Mouse (Mus musculus): ENCODE measurements around the gene Mylip. TPM values are rescaled to one million over a fixed set of nuclear protein-coding genes. Genes with fewer than 3 reads are reported as not detected.

Mylip gene
- total and polyA plus RNA-seq, 3 experiments = 0.13 TPM; not detected in 2

- Histone ChIP-seq H3K27me3 (replicated peaks) (no peaks in the 10 kb centered on the region), H3K4me1 (ENCODE audit: control insufficient read depth in 1 of 2, insufficient read depth in 2 of 2) (peaks cover 4 to 5% of the 10 kb centered on the region in 2 experiments; a peak in 2 of 4 replicates), H3K4me3 (replicated peaks in 1 of 3; ENCODE audit: low read depth in 2 of 3, low read length in 2 of 3, poor library complexity in 1 of 3) (no peak overlapping the region), H3K79me2 (replicated peaks; ENCODE audit: control insufficient read depth, extremely low read depth, insufficient read depth, poor library complexity, severe bottlenecking) (no peaks in the 10 kb centered on the region), H3K9me3 (replicated peaks; ENCODE audit: low read length) (peaks cover 3% of the 10 kb centered on the region), H3K27ac (ENCODE audit: insufficient read depth, low read depth) (no peak overlapping the region), H3K9ac (ENCODE audit: insufficient read depth, low read depth) (no peak overlapping the region), H3K36me3 (replicated peaks in 1 of 2; ENCODE audit: control insufficient read depth in 1 of 2, insufficient read depth in 1 of 2, low read length in 1 of 2) (no peaks in the 10 kb centered on the region), H3K4me2 (ENCODE audit: insufficient read depth, low read depth, poor library complexity, severe bottlenecking) (no peak overlapping the region)
- no peak for DNase-seq (ENCODE audit: extremely low read depth)
- in situ Hi-C loops (cut with MboI; ENCODE audit: low pct_ligation_motif_present, low pct_unique_long_range_greater_than_20kb, low sequenced_read_pairs) = no loop called here
- no peak for TF ChIP-seq USF2 (conservative IDR thresholded peaks at IDR 0.05; ENCODE audit: low read depth, low read length)
- no peak for TF ChIP-seq ETS1 (conservative IDR thresholded peaks at IDR 0.05; ENCODE audit: low read depth, low read length)
- TF ChIP-seq JUN (IDR thresholded peaks at IDR 0.05; ENCODE audit: insufficient read depth, low read depth, low read length) = no peak
- no peak for TF ChIP-seq CHD1 (IDR thresholded peaks at IDR 0.05; ENCODE audit: low read depth, low read length)
- no peak for TF ChIP-seq HCFC1 (IDR thresholded peaks at IDR 0.05; ENCODE audit: low read depth, low read length)
- no peak for TF ChIP-seq PAX5 (IDR thresholded peaks at IDR 0.05; ENCODE audit: low read length)
- TF ChIP-seq MEF2A (IDR thresholded peaks at IDR 0.05; ENCODE audit: borderline replicate concordance, low read depth, low read length) = no peak
- dilution Hi-C loops (cut with MboI; ENCODE audit: extremely low pct_ligation_motif_present, extremely low pct_unique_long_range_greater_than_20kb, low sequenced_read_pairs) = no loop called here
Observed at GRCm38 (mm10) chr13:45343966-45344365, 45.6 kb upstream of the Mylip start.

GRCm38 (mm10) chr13:45345471-45346159 lies 43.9 kb upstream of the Mylip start:
- no peak overlapping the region for H3K4me3 ChIP-seq (replicated peaks in 1 of 3; ENCODE audit: low read depth in 2 of 3, low read length in 2 of 3, poor library complexity in 1 of 3)
- no peaks in the 10 kb centered on the region for H3K27me3 ChIP-seq (replicated peaks)
- TF ChIP-seq EP300 (IDR thresholded peaks at IDR 0.05; ENCODE audit: low read length) (no peak), TCF12 (IDR thresholded peaks at IDR 0.05; ENCODE audit: low read depth, low read length) (no peak), MAFK (IDR thresholded peaks at IDR 0.05; ENCODE audit: insufficient replicate concordance, low read length) (no peak), SIN3A (IDR thresholded peaks at IDR 0.05; ENCODE audit: low read length) (no peak), RAD21 (IDR thresholded peaks at IDR 0.05; ENCODE audit: low read depth, low read length) (no peak)
- H3K9me3 ChIP-seq (replicated peaks; ENCODE audit: low read length) = peaks cover 3% of the 10 kb centered on the region
- no peak overlapping the region for H3K9ac ChIP-seq (ENCODE audit: insufficient read depth, low read depth)
- dilution Hi-C loops (cut with MboI; ENCODE audit: extremely low pct_ligation_motif_present, extremely low pct_unique_long_range_greater_than_20kb, low sequenced_read_pairs) (no loop called here), in situ Hi-C loops (cut with MboI; ENCODE audit: low pct_ligation_motif_present, low pct_unique_long_range_greater_than_20kb, low sequenced_read_pairs) (no loop called here)
- DNase-seq (ENCODE audit: extremely low read depth) = no peak
- no peaks in the 10 kb centered on the region for H3K79me2 ChIP-seq (replicated peaks; ENCODE audit: control insufficient read depth, extremely low read depth, insufficient read depth, poor library complexity, severe bottlenecking)
- peaks cover 4 to 5% of the 10 kb centered on the region in 2 experiments; a peak in 2 of 4 replicates for H3K4me1 ChIP-seq (ENCODE audit: control insufficient read depth in 1 of 2, insufficient read depth in 2 of 2)
- H3K4me2 ChIP-seq (ENCODE audit: insufficient read depth, low read depth, poor library complexity, severe bottlenecking) = no peak overlapping the region
- no peak overlapping the region for H3K27ac ChIP-seq (ENCODE audit: insufficient read depth, low read depth)
- H3K36me3 ChIP-seq (replicated peaks in 1 of 2; ENCODE audit: control insufficient read depth in 1 of 2, insufficient read depth in 1 of 2, low read length in 1 of 2) = no peaks in the 10 kb centered on the region

GRCm38 (mm10) chr13:45351483-45351882 lies 38.1 kb upstream of the Mylip start:
- TF ChIP-seq RAD21 (IDR thresholded peaks at IDR 0.05; ENCODE audit: low read depth, low read length) (no peak), IRF4 (IDR thresholded peaks at IDR 0.05; ENCODE audit: low read depth, low read length) (no peak), ELF1 (IDR thresholded peaks at IDR 0.05; ENCODE audit: low read depth, low read length) (no peak), JUND (conservative IDR thresholded peaks at IDR 0.05; ENCODE audit: low read depth, low read length) (no peak), ETS1 (conservative IDR thresholded peaks at IDR 0.05; ENCODE audit: low read depth, low read length) (no peak), SMC3 (IDR thresholded peaks at IDR 0.05; ENCODE audit: low read depth, low read length) (no peak), EP300 (IDR thresholded peaks at IDR 0.05; ENCODE audit: low read length) (no peak), USF2 (conservative IDR thresholded peaks at IDR 0.05; ENCODE audit: low read depth, low read length) (no peak), ZC3H11A (IDR thresholded peaks at IDR 0.05; ENCODE audit: low read depth, low read length) (no peak), POLR2AphosphoS2 (IDR thresholded peaks at IDR 0.05; ENCODE audit: low read depth, low read length) (no peak), E2F4 (IDR thresholded peaks at IDR 0.05; ENCODE audit: insufficient replicate concordance, low read depth, low read length) (no peak), RCOR1 (conservative IDR thresholded peaks at IDR 0.05; ENCODE audit: low read depth, low read length) (no peak), KAT2A (IDR thresholded peaks at IDR 0.05; ENCODE audit: insufficient replicate concordance, low read length) (no peak), ZNF384 (IDR thresholded peaks at IDR 0.05; ENCODE audit: low read depth, low read length) (no peak), JUN (IDR thresholded peaks at IDR 0.05; ENCODE audit: insufficient read depth, low read depth, low read length) (no peak), MYC (IDR thresholded peaks at IDR 0.05; ENCODE audit: low read depth, low read length) (no peak), CTCF (conservative IDR thresholded peaks at IDR 0.05 in 1 of 2, IDR thresholded peaks at IDR 0.05 in 1 of 2; ENCODE audit: low read depth in 2 of 2, low read length in 2 of 2) (no peak)
- H3K4me3 ChIP-seq (replicated peaks in 1 of 3; ENCODE audit: low read depth in 2 of 3, low read length in 2 of 3, poor library complexity in 1 of 3) = no peak overlapping the region
- H3K4me1 ChIP-seq (ENCODE audit: control insufficient read depth in 1 of 2, insufficient read depth in 2 of 2) = peaks cover 7 to 10% of the 10 kb centered on the region in 2 experiments
- H3K9ac ChIP-seq (ENCODE audit: insufficient read depth, low read depth) = no peak overlapping the region
- no peaks in the 10 kb centered on the region for H3K36me3 ChIP-seq (replicated peaks in 1 of 2; ENCODE audit: control insufficient read depth in 1 of 2, insufficient read depth in 1 of 2, low read length in 1 of 2)
- H3K27ac ChIP-seq (ENCODE audit: insufficient read depth, low read depth) = no peak overlapping the region
- dilution Hi-C loops (cut with MboI; ENCODE audit: extremely low pct_ligation_motif_present, extremely low pct_unique_long_range_greater_than_20kb, low sequenced_read_pairs) = no loop called here
- no peaks in the 10 kb centered on the region for H3K27me3 ChIP-seq (replicated peaks)
- no peaks in the 10 kb centered on the region for H3K79me2 ChIP-seq (replicated peaks; ENCODE audit: control insufficient read depth, extremely low read depth, insufficient read depth, poor library complexity, severe bottlenecking)
- no peak for DNase-seq (ENCODE audit: extremely low read depth)
- no peak overlapping the region for H3K4me2 ChIP-seq (ENCODE audit: insufficient read depth, low read depth, poor library complexity, severe bottlenecking)
- H3K9me3 ChIP-seq (replicated peaks; ENCODE audit: low read length) = no peaks in the 10 kb centered on the region
- in situ Hi-C loops (cut with MboI; ENCODE audit: low pct_ligation_motif_present, low pct_unique_long_range_greater_than_20kb, low sequenced_read_pairs) = no loop called here

All from CH12.LX (cell line).